Mouse (Mus musculus): Measurements from ENCODE around the gene Dhcr7.

- TF ChIP-seq CTCF (conservative IDR thresholded peaks at IDR 0.05; ENCODE audit: low read length) (no peak), POU5F1 (IDR thresholded peaks at IDR 0.05; ENCODE audit: borderline replicate concordance, low read length) (no peak)
Measured at GRCm38 (mm10) chr7:143834316-143834715, 11.4 kb downstream of the Dhcr7 start.
